Mouse (Mus musculus): ENCODE results near the gene Cdkal1. TPM values are rescaled to one million over a fixed set of nuclear protein-coding genes. Genes with fewer than 3 reads are reported as not detected.
A peak's percentile ranks its signal among the peaks of the same experiment; 100 is the strongest.

Gene Cdkal1
- polyA plus RNA-seq, 1 experiment from 2014 or later, result 28.2 TPM

- Histone ChIP-seq H3K4me3 (no peak overlapping the region), H3K27me3 (replicated peaks) (no peaks in the 10 kb centered on the region), H3K27ac (no peak overlapping the region), H3K4me2 (replicated peaks) (no peak overlapping the region), H3K9ac (no peak overlapping the region), H3K4me1 (peaks cover 12% of the 10 kb centered on the region; the same call in 1 of the 2 replicates), H3K36me3 (no peaks in the 10 kb centered on the region), H3K9me3 (no peaks in the 10 kb centered on the region)
- 66% methylated on average over 5 of the region's 5 CpGs for WGBS
- ATAC-seq (ENCODE audit: low FRiP score, low read depth), result no peak
Measured at GRCm38 (mm10) chr13:29224815-29225214, 630.7 kb downstream of the Cdkal1 start.

GRCm38 (mm10) chr13:29222261-29222838 is 633.1 kb downstream of the Cdkal1 start:
- WGBS, result 7% methylated on average over 10 of the region's 10 CpGs
- no peak overlapping the region for H3K9ac ChIP-seq
- ATAC-seq (ENCODE audit: low FRiP score, low read depth), result peak; percentile 91

GRCm38 (mm10) chr13:29221646-29222045 is 633.8 kb downstream of the Cdkal1 start:
- Histone ChIP-seq H3K4me2 (replicated peaks) (no peak overlapping the region), H3K9ac (no peak overlapping the region), H3K9me3 (no peaks in the 10 kb centered on the region), H3K4me3 (no peak overlapping the region), H3K36me3 (no peaks in the 10 kb centered on the region), H3K27me3 (replicated peaks) (no peaks in the 10 kb centered on the region), H3K27ac (no peak overlapping the region), H3K4me1 (peaks cover 12% of the 10 kb centered on the region; the same call in 1 of the 2 replicates)
- no peak for ATAC-seq (ENCODE audit: low FRiP score, low read depth)
- 22% methylated on average over 5 of the region's 5 CpGs for WGBS

More at GRCm38 (mm10) chr13:29222261-29222838, 633.1 kb downstream of the Cdkal1 start:
- no peaks in the 10 kb centered on the region for H3K36me3 ChIP-seq
- H3K9me3 ChIP-seq, result no peaks in the 10 kb centered on the region
- H3K4me1 ChIP-seq, result peaks cover 12% of the 10 kb centered on the region; the same call in 1 of the 2 replicates
- no peak overlapping the region for H3K4me3 ChIP-seq
- peak overlapping the region; percentile 80 for H3K27ac ChIP-seq
- 0 out of 2 replicates have a peak overlapping the region, but pooled peaks have one; percentile 14 for H3K4me2 ChIP-seq (replicated peaks)
- no peaks in the 10 kb centered on the region for H3K27me3 ChIP-seq (replicated peaks)

GRCm38 (mm10) chr13:29218594-29219230 is 636.8 kb downstream of the Cdkal1 start:
- H3K27me3 ChIP-seq (replicated peaks), result no peaks in the 10 kb centered on the region
- no peak overlapping the region for H3K27ac ChIP-seq
- no peak overlapping the region for H3K4me3 ChIP-seq
- H3K4me2 ChIP-seq (replicated peaks), result no peak overlapping the region
- peaks cover 12% of the 10 kb centered on the region; the same call in 1 of the 2 replicates for H3K4me1 ChIP-seq
- H3K36me3 ChIP-seq, result no peaks in the 10 kb centered on the region
- H3K9ac ChIP-seq, result no peak overlapping the region
- no peaks in the 10 kb centered on the region for H3K9me3 ChIP-seq
- ATAC-seq (ENCODE audit: low FRiP score, low read depth), result no peak

GRCm38 (mm10) chr13:29210159-29211021 is 645.1 kb downstream of the Cdkal1 start:
- H3K4me3 ChIP-seq, result peak overlapping the region; percentile 31
- WGBS, result 3% methylated on average over 27 of the region's 27 CpGs
- H3K4me1 ChIP-seq, result 0 out of 2 replicates have a peak, but pooled peaks cover 6% of the 10 kb centered on the region
- peak overlapping the region; percentile 41; the same call in 1 of the 2 replicates for H3K9ac ChIP-seq
- no peaks in the 10 kb centered on the region for H3K9me3 ChIP-seq
- peak overlapping the region; percentile 60 for H3K4me2 ChIP-seq (replicated peaks)
- no peak overlapping the region for H3K27ac ChIP-seq
- peak; percentile 61; the same call in 1 of the 2 replicates for ATAC-seq (ENCODE audit: low FRiP score, low read depth)
- no peaks in the 10 kb centered on the region for H3K27me3 ChIP-seq (replicated peaks)
- H3K36me3 ChIP-seq, result no peaks in the 10 kb centered on the region

GRCm38 (mm10) chr13:29208749-29209148 is 646.7 kb downstream of the Cdkal1 start:
- Histone ChIP-seq H3K36me3 (no peaks in the 10 kb centered on the region), H3K4me1 (0 out of 2 replicates have a peak, but pooled peaks cover 6% of the 10 kb centered on the region), H3K4me3 (no peak overlapping the region), H3K4me2 (replicated peaks) (no peak overlapping the region), H3K27me3 (replicated peaks) (no peaks in the 10 kb centered on the region), H3K9ac (no peak overlapping the region), H3K27ac (no peak overlapping the region), H3K9me3 (no peaks in the 10 kb centered on the region)
- no peak for ATAC-seq (ENCODE audit: low FRiP score, low read depth)
- 94% methylated on average over 6 of the region's 6 CpGs for WGBS

GRCm38 (mm10) chr13:29203856-29204255 is 651.6 kb downstream of the Cdkal1 start:
- no peaks in the 10 kb centered on the region for H3K4me1 ChIP-seq
- no peaks in the 10 kb centered on the region for H3K36me3 ChIP-seq
- no peak overlapping the region for H3K4me3 ChIP-seq
- WGBS, result 83% methylated on average over 5 of the region's 5 CpGs
- ATAC-seq (ENCODE audit: low FRiP score, low read depth), result no peak
- no peaks in the 10 kb centered on the region for H3K9me3 ChIP-seq
- no peak overlapping the region for H3K27ac ChIP-seq
- H3K27me3 ChIP-seq (replicated peaks), result no peaks in the 10 kb centered on the region
- no peak overlapping the region for H3K9ac ChIP-seq
- H3K4me2 ChIP-seq (replicated peaks), result no peak overlapping the region

GRCm38 (mm10) chr13:29203426-29203825 is 652.0 kb downstream of the Cdkal1 start:
- Histone ChIP-seq H3K9ac (no peak overlapping the region), H3K9me3 (no peaks in the 10 kb centered on the region), H3K4me2 (replicated peaks) (no peak overlapping the region), H3K36me3 (no peaks in the 10 kb centered on the region), H3K4me1 (no peaks in the 10 kb centered on the region), H3K27me3 (replicated peaks) (no peaks in the 10 kb centered on the region), H3K4me3 (no peak overlapping the region), H3K27ac (no peak overlapping the region)
- WGBS, result 88% methylated on average over 5 of the region's 5 CpGs
- ATAC-seq (ENCODE audit: low FRiP score, low read depth), result no peak

GRCm38 (mm10) chr13:29202562-29202961 is 652.9 kb downstream of the Cdkal1 start:
- no peaks in the 10 kb centered on the region for H3K4me1 ChIP-seq
- no peak overlapping the region for H3K4me2 ChIP-seq (replicated peaks)
- no peaks in the 10 kb centered on the region for H3K27me3 ChIP-seq (replicated peaks)
- no peak overlapping the region for H3K27ac ChIP-seq
- no peaks in the 10 kb centered on the region for H3K36me3 ChIP-seq
- 65% methylated on average over 2 of the region's 2 CpGs for whole genome bisulfite sequencing
- H3K9ac ChIP-seq, result no peak overlapping the region
- no peak overlapping the region for H3K4me3 ChIP-seq
- no peak for ATAC-seq (ENCODE audit: low FRiP score, low read depth)
- no peaks in the 10 kb centered on the region for H3K9me3 ChIP-seq

- WGBS, result 73% methylated on average over 6 of the region's 6 CpGs
- Histone ChIP-seq H3K4me3 (no peak overlapping the region), H3K9me3 (no peaks in the 10 kb centered on the region), H3K4me2 (replicated peaks) (no peak overlapping the region), H3K27ac (no peak overlapping the region), H3K36me3 (no peaks in the 10 kb centered on the region), H3K4me1 (peaks cover 11% of the 10 kb centered on the region), H3K27me3 (replicated peaks) (no peaks in the 10 kb centered on the region), H3K9ac (no peak overlapping the region)
- no peak for ATAC-seq (ENCODE audit: low FRiP score, low read depth)
Measured at GRCm38 (mm10) chr13:29199679-29200078, 655.8 kb downstream of the Cdkal1 start.

GRCm38 (mm10) chr13:29196798-29197498 is 658.5 kb downstream of the Cdkal1 start:
- no peaks in the 10 kb centered on the region for H3K9me3 ChIP-seq
- no peak overlapping the region for H3K9ac ChIP-seq
- no peak overlapping the region for H3K4me2 ChIP-seq (replicated peaks)
- H3K4me1 ChIP-seq, result peaks cover 14% of the 10 kb centered on the region
- whole genome bisulfite sequencing, result 44% methylated on average over 9 of the region's 9 CpGs
- H3K27ac ChIP-seq, result no peak overlapping the region
- ATAC-seq (ENCODE audit: low FRiP score, low read depth), result 0 out of 2 replicates have a peak, but pooled peaks have one; percentile 15
- no peaks in the 10 kb centered on the region for H3K27me3 ChIP-seq (replicated peaks)
- H3K4me3 ChIP-seq, result no peak overlapping the region
- H3K36me3 ChIP-seq, result no peaks in the 10 kb centered on the region
